Mouse (Mus musculus) ovary, adult 18-20 months (tissue): Measurements from ENCODE around the gene Stk11.

ENCODE experiments used
- DNase-seq: peaks from one replicate; pipeline ENCODE4 v3.0.0; 2022; ENCODE audit warnings: low spot score, mixed read lengths

Stk11 gene

DNA sequence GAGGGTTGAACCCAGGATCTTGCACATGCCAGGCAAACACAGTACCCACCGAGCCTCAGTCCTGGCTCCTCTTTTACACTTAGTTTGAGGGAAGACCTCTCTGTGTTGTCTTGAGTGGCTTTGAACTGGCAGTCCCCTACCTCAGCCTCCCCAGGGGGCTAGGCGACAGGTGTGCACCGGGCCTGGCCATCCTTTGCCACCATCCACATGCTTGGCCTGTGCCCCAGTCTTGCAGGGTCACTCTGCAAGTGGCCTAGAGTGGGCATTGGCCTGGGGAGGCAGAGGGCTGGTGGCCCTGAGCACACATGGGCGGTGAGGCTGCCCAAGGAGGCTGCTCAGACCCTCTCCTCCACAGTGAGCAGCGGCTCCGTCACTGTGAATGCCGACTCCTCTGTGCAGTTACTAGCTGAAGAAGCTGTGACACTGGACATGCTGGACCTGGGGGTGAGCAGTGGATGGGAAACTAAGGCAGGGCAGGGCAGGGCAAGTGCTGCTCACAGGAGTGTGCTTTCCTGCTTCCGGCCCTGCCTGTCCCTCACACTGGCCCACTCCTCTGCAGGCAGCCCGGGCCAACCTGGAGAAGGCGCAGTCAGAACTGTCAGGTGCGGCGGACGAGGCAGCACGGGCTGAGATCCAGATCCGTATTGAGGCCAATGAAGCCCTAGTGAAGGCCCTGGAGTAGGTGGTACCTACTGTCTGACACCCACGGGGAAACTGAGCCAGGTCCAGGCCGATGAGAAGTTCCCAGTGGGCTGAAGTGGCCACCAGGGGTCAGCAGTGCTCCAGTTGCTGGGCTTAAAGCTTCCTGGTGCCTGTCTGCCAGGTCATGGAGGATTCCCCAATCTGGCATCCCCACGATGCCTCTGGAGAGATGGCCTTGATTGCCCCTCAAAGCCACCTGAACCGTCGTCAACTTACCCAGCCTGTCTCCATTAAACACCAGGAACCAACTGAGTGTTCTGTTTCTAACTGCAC is 29.5 kb downstream of the Stk11 start:
- no peak for DNase-seq

DNA sequence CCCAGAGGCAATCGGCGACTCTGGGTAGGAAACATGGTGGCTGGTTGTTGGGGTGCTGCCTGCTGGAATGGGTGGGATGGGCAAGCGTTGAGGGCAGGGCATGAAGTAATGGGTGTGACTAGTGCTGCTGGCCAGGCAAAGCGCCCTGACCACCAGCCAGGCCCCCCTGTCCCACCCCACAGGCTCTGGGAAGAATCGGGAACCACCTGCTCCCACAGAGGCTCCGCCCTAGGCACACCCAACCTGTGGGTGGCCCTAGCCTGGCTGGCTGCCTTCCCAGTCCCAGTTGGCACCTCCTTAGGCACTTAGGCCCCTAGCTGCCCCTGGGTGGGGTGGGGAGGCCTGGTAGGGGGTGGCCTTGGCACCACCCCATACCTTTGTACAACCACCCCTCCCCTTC is 30.3 kb downstream of the Stk11 start:
- no peak for DNase-seq

DNA sequence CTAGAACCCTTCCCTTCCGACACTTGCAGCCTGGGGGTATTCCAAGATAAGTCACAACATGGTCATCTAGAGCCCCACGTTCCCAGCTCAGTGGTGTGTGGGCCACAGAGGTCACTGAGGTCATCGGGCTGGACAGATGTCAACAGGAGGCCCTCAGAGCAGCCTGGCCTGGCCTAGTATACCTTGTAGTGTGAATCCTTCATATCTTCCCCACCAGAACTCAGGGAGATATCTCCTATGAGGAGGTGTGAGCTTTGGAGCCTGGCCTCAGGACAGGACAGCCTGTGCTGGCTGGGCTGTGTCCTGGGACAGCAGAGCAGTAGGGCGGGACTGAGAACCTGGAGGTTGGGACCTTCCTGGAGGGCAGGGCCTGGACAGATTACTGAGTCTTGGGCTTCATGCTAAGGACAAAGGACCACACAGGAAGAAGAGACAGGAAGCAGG is 31.0 kb downstream of the Stk11 start:
- no peak for DNase-seq

DNA sequence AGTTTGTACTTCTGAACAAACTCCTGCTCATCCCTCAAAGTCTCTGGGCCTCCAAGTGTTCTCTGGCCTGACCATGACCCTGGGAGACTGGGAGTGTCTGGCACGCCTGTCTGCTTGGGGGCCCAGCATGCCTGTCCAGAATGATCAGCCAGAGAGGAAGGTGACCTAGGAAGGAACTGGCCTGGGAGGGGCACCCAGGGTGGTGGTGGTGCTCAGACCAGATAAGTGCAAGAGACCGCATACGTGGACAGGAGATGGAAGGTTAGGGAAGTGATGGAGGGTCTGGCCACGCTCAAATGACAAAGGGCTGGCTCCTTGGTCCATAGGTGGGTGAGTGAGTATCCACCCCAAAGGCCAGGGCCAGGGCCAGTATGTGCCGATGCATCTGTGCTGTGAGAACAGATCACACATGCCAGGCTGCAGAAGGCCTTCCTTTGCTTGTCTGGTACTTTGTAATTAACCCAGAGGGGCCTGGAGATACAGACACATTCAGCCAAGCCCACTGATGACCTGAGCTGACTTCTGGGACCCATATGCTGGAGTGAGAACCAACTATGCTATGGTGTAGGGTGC is 31.6 kb downstream of the Stk11 start:
- no peak for DNase-seq

DNA sequence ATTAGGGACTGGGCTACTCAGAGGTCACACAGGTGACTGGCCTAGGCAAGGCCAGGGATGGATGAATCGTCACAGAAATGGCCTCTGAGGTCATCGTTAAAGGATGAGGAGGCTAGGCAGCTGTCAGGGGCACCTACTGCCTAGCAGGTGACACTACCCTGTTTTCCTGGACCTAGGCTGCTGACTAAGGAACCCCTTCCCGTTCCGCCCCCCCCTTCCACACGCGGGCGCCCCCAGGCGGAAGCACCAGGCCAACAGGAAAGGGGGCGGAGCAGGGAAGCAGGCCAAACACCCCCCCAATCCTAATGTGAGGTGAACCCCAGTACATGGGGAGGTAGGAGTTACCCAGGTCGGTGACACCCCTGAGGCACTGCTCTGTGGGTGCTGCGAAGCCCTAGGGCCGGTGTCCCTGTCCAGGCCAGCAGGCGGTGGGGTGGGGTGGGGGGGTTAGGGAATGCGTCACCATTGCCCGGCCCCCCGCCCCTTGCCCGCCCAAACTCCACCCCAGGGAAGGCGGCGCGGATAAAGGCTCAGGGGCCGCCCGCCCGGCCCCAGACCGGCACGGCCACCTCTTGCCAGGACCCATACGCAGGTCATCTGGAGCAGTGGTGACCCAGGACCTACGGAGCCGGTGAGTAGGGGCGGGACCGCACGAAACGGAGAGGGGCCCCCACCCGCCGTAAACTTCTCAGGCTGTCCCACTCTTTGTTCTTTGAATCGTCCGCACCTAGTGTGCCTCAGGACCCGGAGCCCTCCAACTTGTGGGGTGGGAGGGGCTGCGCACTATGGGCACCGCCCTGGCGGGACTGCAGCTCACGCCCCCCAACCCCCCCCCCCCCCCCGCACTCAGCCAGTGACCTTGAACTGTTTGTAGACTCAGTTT is 32.4 kb downstream of the Stk11 start, which contains the start of gene Midn:
Gene Midn (plus strand): TSS at position 554 of the 883 bp plus-strand sequence.
- peak; percentile 80 for DNase-seq

DNA sequence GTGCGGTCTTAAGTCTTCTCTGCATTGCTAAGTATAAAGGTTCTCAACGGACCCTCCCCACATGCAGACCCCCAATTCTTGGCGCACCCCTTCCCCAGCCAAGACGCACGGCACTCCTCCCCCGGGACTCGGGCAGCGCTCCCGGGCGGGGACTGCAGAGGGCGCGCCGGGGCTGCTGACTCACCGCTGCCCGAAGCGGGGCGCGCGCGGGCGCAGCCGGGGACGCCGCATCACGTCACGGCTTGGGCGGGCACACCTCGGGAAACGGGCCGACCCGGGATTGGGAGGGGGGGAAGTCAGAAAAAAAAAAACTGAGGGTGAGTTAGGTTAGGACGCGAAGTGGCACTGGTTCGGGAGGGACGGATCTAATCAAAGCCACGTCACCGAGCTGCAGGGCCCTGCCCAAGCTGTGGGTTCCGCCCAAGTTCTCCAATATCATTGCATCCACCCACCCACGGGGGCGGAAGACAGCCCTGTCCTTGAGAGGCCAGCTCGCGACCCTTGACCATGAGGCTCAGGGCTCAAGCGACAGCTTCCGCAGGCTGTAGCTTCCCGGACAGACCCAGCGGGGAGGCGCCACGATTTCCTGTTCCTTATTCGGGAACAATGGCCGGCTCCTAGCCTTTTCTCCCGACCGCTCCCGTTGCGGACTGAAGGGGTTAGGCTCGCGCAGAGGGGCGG is 33.1 kb downstream of the Stk11 start:
- peak; percentile 90 for DNase-seq

DNA sequence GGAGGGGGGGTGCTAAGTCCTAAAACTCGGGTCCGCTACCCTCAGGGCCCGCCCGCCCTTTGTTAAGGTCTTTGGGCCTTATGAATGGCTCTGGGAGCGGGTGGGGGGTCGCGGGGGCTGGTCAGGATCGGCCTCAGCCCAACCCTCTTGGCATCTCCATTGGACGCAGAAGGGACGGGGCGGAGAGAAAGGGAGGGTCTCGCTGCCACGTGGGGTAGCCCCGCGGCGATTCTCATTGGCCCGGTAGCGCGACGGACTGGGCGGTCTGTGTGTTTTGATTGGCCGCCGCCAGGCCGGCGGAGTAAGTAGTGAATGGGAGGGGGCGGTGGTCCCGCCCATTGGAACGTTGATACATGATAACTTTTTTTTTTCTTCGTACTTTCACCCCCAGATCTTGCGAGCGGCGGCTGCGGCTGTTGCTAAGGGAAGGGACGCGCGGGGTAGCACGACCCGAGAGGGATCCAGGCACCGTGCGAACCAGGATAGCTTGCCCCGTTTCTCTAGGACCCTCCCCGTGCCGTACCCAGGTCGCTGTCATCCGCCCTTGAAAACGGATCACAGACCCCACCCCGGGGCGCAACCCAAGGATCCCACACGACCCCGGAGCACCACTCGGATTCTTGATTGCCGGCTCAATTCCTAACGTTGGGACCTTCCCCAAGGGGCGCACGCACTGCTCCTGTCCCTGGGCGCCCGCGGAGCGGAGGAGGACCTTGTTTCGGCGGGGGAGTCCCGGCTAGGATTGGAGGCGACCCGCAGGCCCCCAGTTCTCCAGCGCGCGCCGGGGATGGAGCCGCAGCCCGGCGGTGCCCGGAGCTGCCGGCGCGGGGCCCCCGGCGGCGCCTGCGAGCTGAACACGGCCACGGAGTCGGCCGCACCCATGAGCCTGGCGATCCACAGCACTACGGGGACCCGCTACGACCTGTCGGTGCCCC is 34.0 kb downstream of the Stk11 start:
- DNase-seq, result peak; percentile 99

DNA sequence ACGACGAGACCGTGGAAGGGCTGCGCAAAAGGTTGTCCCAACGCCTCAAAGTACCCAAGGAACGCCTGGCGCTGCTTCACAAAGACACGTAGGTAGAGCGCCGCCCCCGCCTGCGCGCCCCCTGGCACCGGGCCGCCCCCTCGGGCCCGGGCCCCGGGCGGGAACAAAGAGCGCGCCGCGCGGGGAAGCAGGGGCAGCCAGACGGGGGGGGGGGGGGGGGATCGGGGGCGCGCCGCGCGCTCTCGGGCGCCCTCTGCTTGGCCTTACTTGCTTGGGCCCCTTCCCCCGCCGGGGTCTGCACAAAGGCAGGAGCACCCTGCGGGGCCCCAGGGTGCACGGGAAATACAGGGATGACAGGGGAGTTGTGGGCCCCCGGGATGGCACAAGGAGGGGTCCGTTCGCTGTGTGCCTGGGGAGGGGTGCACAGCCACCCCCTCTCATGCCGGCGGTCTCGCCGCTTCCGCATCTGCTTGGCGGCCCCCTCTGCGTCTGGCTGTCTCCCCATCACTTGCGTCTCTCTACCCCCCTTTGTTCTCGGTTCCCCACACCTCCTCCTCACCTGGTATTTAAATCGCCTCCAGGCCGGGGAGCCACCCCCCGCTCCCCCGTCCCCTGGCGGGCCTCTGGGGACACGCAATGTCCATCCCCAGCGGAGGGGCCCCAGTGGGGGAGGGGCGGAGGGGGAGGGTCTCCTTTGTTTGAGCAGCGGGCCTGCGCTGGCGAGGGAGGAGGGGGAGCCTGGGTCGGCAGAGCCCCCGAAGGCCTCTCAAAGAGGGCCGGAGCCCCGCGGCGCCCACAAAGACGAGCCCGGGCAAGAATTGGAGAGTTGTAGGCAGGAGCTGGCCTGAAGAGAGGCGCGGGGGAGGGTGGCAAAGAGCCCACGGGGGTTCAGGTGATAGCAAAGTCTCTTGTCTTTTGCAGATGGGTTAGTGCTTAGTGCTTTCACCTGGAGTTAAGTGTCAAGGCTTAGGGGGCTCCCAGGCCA is 34.9 kb downstream of the Stk11 start:
- DNase-seq, result no peak

DNA sequence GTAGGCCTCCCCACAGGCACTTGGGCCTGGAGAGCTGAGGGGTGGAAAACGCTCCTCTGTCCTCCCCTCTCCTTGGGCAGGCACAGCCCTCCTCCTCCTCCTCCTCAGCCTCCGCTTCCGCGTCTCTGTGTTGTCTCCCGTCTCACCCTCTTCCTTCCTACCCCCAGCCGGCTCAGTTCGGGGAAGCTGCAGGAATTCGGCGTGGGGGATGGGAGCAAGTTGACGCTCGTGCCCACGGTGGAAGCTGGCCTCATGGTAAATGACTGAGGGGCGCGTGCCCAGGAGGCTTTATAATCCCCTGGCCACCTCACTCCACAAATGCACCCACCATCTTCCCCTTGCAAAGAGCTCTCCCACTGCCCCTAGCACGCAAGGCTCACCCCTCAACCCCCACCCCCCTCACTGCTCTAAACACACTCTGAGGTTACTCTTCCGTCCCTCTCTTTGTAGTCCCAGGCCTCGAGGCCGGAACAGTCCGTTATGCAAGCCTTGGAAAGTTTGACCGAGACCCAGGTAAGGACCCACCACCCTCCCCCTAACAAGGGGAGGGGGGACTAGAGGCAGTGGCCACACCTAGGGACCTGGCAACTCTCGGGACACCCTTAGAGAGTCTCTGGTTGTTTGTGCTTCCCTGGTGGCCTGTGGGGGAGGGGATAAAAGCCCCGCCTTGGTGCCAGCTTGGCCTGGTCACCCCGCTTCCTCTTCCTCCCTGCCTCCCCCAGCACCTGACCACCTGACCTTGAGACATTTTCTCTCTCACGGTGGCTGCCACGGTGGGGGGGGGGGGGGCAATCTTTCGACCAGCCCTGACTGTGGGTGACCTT is 35.8 kb downstream of the Stk11 start:
- peak; percentile 70 for DNase-seq

DNA sequence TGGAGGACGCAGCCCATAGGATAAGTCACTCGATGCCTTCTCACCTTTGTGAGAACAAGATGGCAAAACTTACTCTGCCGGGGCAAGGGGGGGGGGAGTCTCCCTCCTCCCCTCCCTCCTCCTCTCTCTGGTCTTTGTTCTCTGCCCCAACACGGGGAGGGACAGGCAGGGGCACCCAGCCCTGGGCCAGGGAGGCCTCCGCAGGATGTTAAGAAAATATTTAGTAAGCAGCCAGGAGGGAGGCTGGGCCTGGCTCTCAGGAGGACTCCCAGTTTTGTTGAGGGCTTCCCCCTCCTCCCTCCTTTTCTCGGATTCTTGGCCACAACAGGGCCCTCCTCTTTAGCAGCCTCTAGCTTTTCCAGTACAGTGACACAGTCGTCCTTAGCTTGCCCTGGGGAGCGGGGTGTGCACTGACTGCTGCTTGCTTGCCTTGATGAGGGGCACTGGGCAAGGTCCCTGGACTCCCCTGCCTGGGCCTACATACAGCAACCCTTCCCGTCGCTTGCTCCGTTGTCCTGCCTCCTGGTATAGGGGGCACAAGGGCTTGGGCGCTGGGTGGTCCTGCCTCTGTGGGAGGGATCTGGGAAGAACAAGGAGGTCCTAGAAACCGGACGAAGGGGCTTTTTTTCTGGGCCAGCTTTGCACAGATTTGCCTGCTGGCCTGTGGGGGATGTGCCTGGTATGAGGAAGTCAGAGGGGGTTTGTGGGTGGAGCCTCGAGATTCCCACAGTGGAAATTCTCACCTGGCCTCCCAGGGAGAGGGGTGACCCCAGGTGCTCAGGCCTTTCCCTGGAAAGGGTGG is 36.7 kb downstream of the Stk11 start:
- no peak for DNase-seq

DNA sequence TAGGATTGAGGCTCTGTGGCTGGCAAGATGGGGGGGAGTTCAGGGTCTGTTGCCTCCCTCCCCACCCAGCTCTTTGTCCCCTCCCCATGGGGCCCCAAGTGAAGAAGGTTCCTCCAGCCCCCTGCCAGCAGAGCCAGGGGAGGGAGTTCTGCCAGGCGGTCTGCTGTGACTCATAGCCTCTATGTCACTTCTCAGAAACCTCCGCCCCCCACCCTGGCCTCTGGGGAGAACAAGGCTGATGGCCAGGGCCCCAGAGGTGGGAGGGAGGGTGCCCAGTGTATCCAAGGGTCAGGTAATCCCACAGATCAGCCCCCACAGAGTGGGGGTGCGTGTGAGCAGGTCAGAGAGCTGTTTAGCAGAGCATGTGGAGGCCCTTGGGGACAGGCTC is 37.3 kb downstream of the Stk11 start:
- DNase-seq, result no peak

- DNase-seq, result no peak
These were observed 38.1 kb downstream of the Stk11 start for GRCm38 (mm10) chr10:80153713-80154112.

- DNase-seq, result no peak
These were observed 38.8 kb downstream of the Stk11 start for GRCm38 (mm10) chr10:80154384-80154783.

- DNase-seq, result no peak
These were observed 39.7 kb downstream of the Stk11 start for GRCm38 (mm10) chr10:80155277-80155676.

GRCm38 (mm10) chr10:80156002-80156751 is 40.6 kb downstream of the Stk11 start:
- DNase-seq, result no peak

GRCm38 (mm10) chr10:80156752-80157053 is 41.1 kb downstream of the Stk11 start:
- DNase-seq, result no peak
